Mouse (Mus musculus): ENCODE data around the gene Dusp22. TPM values are rescaled to one million over a fixed set of nuclear protein-coding genes. Genes with fewer than 3 reads are reported as not detected.

The Dusp22 gene
- polyA plus RNA-seq, 1 experiment from 2014 or later = 27.1 TPM

- DNase-seq = no peak
- Histone ChIP-seq H3K9me3 (ENCODE audit: low read depth, low read length) (no peaks in the 10 kb centered on the region), H3K4me2 (no peak overlapping the region), H3K36me3 (ENCODE audit: insufficient read depth) (no peaks in the 10 kb centered on the region), H3K27ac (ENCODE audit: low read depth) (no peak overlapping the region), H3K9ac (no peak overlapping the region), H3K4me1 (ENCODE audit: insufficient read depth) (no peaks in the 10 kb centered on the region), H3K4me3 (ENCODE audit: low read depth, low read length) (no peak overlapping the region), H3K27me3 (ENCODE audit: insufficient read depth, low read length) (no peaks in the 10 kb centered on the region)
- no peak for ATAC-seq (ENCODE audit: insufficient read depth)
- 88% methylated on average over 3 of the region's 3 CpGs for WGBS
- no peak for TF ChIP-seq CTCF (IDR thresholded peaks at IDR 0.05; ENCODE audit: low read depth)
These were observed 9.5 kb downstream of the Dusp22 start for GRCm38 (mm10) chr13:30669277-30669676.

- Histone ChIP-seq H3K36me3 (ENCODE audit: insufficient read depth) (peaks cover 2% of the 10 kb centered on the region; the same call in 1 of the 2 replicates), H3K9ac (no peak overlapping the region), H3K4me1 (ENCODE audit: insufficient read depth) (no peaks in the 10 kb centered on the region), H3K27me3 (ENCODE audit: insufficient read depth, low read length) (no peaks in the 10 kb centered on the region), H3K9me3 (ENCODE audit: low read depth, low read length) (no peaks in the 10 kb centered on the region), H3K27ac (ENCODE audit: low read depth) (no peak overlapping the region), H3K4me3 (ENCODE audit: low read depth, low read length) (no peak overlapping the region), H3K4me2 (no peak overlapping the region)
- DNase-seq (no peak), ATAC-seq (ENCODE audit: insufficient read depth) (no peak)
- WGBS = 84% methylated on average over 5 of the region's 5 CpGs
- TF ChIP-seq CTCF (IDR thresholded peaks at IDR 0.05; ENCODE audit: low read depth) = no peak
These were observed 14.1 kb downstream of the Dusp22 start for GRCm38 (mm10) chr13:30673878-30674277.

- no peak overlapping the region for H3K9ac ChIP-seq
- no peaks in the 10 kb centered on the region for H3K4me1 ChIP-seq (ENCODE audit: insufficient read depth)
- H3K9me3 ChIP-seq (ENCODE audit: low read depth, low read length) = no peaks in the 10 kb centered on the region
- H3K4me3 ChIP-seq (ENCODE audit: low read depth, low read length) = no peak overlapping the region
- H3K27me3 ChIP-seq (ENCODE audit: insufficient read depth, low read length) = no peaks in the 10 kb centered on the region
- no peak overlapping the region for H3K4me2 ChIP-seq
- TF ChIP-seq CTCF (IDR thresholded peaks at IDR 0.05; ENCODE audit: low read depth) = no peak
- ATAC-seq (ENCODE audit: insufficient read depth) (no peak), DNase-seq (no peak)
- no peak overlapping the region for H3K27ac ChIP-seq (ENCODE audit: low read depth)
- WGBS = 87% methylated on average over 5 of the region's 5 CpGs
- H3K36me3 ChIP-seq (ENCODE audit: insufficient read depth) = peaks cover 2% of the 10 kb centered on the region; the same call in 1 of the 2 replicates
These were observed 19.0 kb downstream of the Dusp22 start for GRCm38 (mm10) chr13:30678822-30679221.

- DNase-seq (no peak), ATAC-seq (ENCODE audit: insufficient read depth) (no peak)
- Histone ChIP-seq H3K27ac (ENCODE audit: low read depth) (no peak overlapping the region), H3K4me1 (ENCODE audit: insufficient read depth) (no peaks in the 10 kb centered on the region), H3K36me3 (ENCODE audit: insufficient read depth) (no peaks in the 10 kb centered on the region), H3K27me3 (ENCODE audit: insufficient read depth, low read length) (no peaks in the 10 kb centered on the region), H3K9ac (no peak overlapping the region), H3K4me3 (ENCODE audit: low read depth, low read length) (no peak overlapping the region), H3K9me3 (ENCODE audit: low read depth, low read length) (no peaks in the 10 kb centered on the region), H3K4me2 (no peak overlapping the region)
- WGBS = 75% methylated on average over 4 of the region's 4 CpGs
- TF ChIP-seq CTCF (IDR thresholded peaks at IDR 0.05; ENCODE audit: low read depth) = no peak
These were observed 22.1 kb downstream of the Dusp22 start for GRCm38 (mm10) chr13:30681866-30682265.

GRCm38 (mm10) chr13:30682328-30682727 is 22.5 kb downstream of the Dusp22 start:
- DNase-seq (no peak), ATAC-seq (ENCODE audit: insufficient read depth) (no peak)
- Histone ChIP-seq H3K36me3 (ENCODE audit: insufficient read depth) (no peaks in the 10 kb centered on the region), H3K4me2 (no peak overlapping the region), H3K27ac (ENCODE audit: low read depth) (no peak overlapping the region), H3K9me3 (ENCODE audit: low read depth, low read length) (no peaks in the 10 kb centered on the region), H3K27me3 (ENCODE audit: insufficient read depth, low read length) (no peaks in the 10 kb centered on the region), H3K4me3 (ENCODE audit: low read depth, low read length) (no peak overlapping the region), H3K4me1 (ENCODE audit: insufficient read depth) (no peaks in the 10 kb centered on the region), H3K9ac (no peak overlapping the region)
- no peak for TF ChIP-seq CTCF (IDR thresholded peaks at IDR 0.05; ENCODE audit: low read depth)
- 78% methylated on average over 3 of the region's 3 CpGs for WGBS

- Histone ChIP-seq H3K27me3 (ENCODE audit: insufficient read depth, low read length) (no peaks in the 10 kb centered on the region), H3K36me3 (ENCODE audit: insufficient read depth) (no peaks in the 10 kb centered on the region), H3K27ac (ENCODE audit: low read depth) (no peak overlapping the region), H3K4me1 (ENCODE audit: insufficient read depth) (no peaks in the 10 kb centered on the region), H3K4me2 (no peak overlapping the region), H3K4me3 (ENCODE audit: low read depth, low read length) (no peak overlapping the region), H3K9ac (no peak overlapping the region), H3K9me3 (ENCODE audit: low read depth, low read length) (no peaks in the 10 kb centered on the region)
- no peak for TF ChIP-seq CTCF (IDR thresholded peaks at IDR 0.05; ENCODE audit: low read depth)
- ATAC-seq (ENCODE audit: insufficient read depth) = no peak
- no peak for DNase-seq
- 40% methylated on average over 6 of the region's 6 CpGs for WGBS
These were observed 24.9 kb downstream of the Dusp22 start for GRCm38 (mm10) chr13:30684614-30685122.

- ATAC-seq (ENCODE audit: insufficient read depth) = no peak
- WGBS = 74% methylated on average over 2 of the region's 2 CpGs
- TF ChIP-seq CTCF (IDR thresholded peaks at IDR 0.05; ENCODE audit: low read depth) = no peak
These were observed 26.2 kb downstream of the Dusp22 start for GRCm38 (mm10) chr13:30685957-30686356.

More at GRCm38 (mm10) chr13:30685957-30686356, 26.2 kb downstream of the Dusp22 start:
- DNase-seq = no peak
- Histone ChIP-seq H3K4me2 (no peak overlapping the region), H3K27ac (ENCODE audit: low read depth) (no peak overlapping the region), H3K36me3 (ENCODE audit: insufficient read depth) (no peaks in the 10 kb centered on the region), H3K9ac (no peak overlapping the region), H3K9me3 (ENCODE audit: low read depth, low read length) (no peaks in the 10 kb centered on the region), H3K27me3 (ENCODE audit: insufficient read depth, low read length) (no peaks in the 10 kb centered on the region), H3K4me1 (ENCODE audit: insufficient read depth) (no peaks in the 10 kb centered on the region), H3K4me3 (ENCODE audit: low read depth, low read length) (no peak overlapping the region)

All from lung, embryonic 14.5 days (tissue).